Mouse (Mus musculus): Measurements from ENCODE around the gene Evi5. TPM values are rescaled to one million over a fixed set of nuclear protein-coding genes. Genes with fewer than 3 reads are reported as not detected.

The Evi5 gene
- polyA plus RNA-seq, 1 experiment from 2014 or later = 84.3 TPM

DNA sequence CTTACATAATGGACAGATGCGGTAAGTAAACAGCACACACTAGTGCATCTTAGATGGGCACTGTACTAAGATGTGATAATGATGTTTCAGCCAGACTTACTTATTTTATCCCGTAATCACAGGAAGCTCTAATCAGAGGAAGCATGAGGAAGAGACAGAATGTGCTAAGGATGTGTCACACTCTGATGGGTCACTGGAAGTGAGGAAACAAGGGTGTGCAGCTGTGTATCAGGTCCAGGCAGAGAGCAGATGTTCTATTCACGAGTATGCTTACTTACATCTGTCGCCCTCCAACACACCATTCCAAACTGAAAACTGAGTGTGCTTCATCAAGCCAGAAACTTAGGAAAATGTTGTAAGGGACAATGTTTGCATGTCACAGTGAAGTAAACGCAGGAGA is 102.9 kb downstream of the Evi5 start:
- H3K4me2 ChIP-seq (ENCODE audit: low read length) = no peak overlapping the region
- DNase-seq (ENCODE audit: low spot score) (no peak), ATAC-seq (replicated peaks; ENCODE audit: low FRiP score, low read depth) (no peak)
- no peaks in the 10 kb centered on the region for H3K27me3 ChIP-seq (ENCODE audit: insufficient read depth, low read length)
- 79% methylated on average over 5 of the region's 5 CpGs for WGBS
- H3K9ac ChIP-seq (ENCODE audit: low read depth, low read length) = no peak overlapping the region
- TF ChIP-seq CTCF (IDR thresholded peaks at IDR 0.05; ENCODE audit: low read depth) = no peak
- no peaks in the 10 kb centered on the region for H3K4me1 ChIP-seq (replicated peaks; ENCODE audit: insufficient read depth, low read length)
- H3K36me3 ChIP-seq (ENCODE audit: insufficient read depth, low read length) = no peaks in the 10 kb centered on the region
- H3K4me3 ChIP-seq (replicated peaks; ENCODE audit: low read depth, low read length) = no peak overlapping the region
- no peaks in the 10 kb centered on the region for H3K9me3 ChIP-seq (replicated peaks; ENCODE audit: low read length)
- no peak overlapping the region for H3K27ac ChIP-seq

DNA sequence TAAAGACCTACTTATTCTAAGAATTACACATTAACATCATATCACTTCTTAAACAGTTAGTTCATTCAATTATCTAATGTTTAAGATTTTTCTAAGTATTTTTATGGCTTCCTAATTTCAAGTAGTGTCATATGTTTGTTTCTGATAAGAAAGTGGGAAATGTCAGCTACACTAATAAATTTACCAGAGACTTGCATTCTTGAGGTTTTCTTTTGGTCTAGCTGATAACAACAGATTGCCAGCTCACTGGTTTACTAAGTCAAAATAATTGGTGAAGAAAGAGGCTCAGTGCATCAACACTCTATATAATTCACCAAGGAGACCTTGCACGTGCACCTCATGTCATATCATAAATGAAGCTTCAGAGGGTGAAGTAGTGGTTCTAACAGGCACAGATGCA is 106.7 kb downstream of the Evi5 start:
- H3K36me3 ChIP-seq (ENCODE audit: insufficient read depth, low read length) = 0 out of 2 replicates have a peak, but pooled peaks cover 7% of the 10 kb centered on the region
- H3K9ac ChIP-seq (ENCODE audit: low read depth, low read length) = no peak overlapping the region
- no peak overlapping the region for H3K4me2 ChIP-seq (ENCODE audit: low read length)
- TF ChIP-seq CTCF (IDR thresholded peaks at IDR 0.05; ENCODE audit: low read depth) = no peak
- no peak overlapping the region for H3K27ac ChIP-seq
- DNase-seq (ENCODE audit: low spot score) = no peak
- H3K27me3 ChIP-seq (ENCODE audit: insufficient read depth, low read length) = no peaks in the 10 kb centered on the region
- WGBS = 91% methylated on average over 1 of the region's 1 CpGs
- no peaks in the 10 kb centered on the region for H3K9me3 ChIP-seq (replicated peaks; ENCODE audit: low read length)
- ATAC-seq (replicated peaks; ENCODE audit: low FRiP score, low read depth) = no peak
- H3K4me1 ChIP-seq (replicated peaks; ENCODE audit: insufficient read depth, low read length) = no peaks in the 10 kb centered on the region
- no peak overlapping the region for H3K4me3 ChIP-seq (replicated peaks; ENCODE audit: low read depth, low read length)

DNA sequence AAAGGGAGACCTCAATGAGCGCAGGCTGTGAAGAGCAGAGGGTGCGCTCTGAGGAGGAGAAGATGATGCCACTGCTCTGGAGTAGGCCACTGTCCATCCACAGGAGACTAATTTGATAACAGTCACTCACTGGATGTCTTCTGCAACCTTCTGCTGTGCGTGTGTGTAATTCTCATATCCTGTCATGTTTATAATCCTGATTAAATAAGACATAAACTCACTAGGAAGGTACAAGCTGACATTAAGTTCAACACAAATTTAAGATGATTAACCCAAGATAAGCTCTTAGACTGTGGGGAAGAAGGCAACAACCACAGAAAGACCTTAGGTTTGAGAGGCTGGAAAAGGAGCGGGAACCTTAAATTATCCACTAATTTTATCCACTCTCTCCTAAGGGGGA is 109.0 kb downstream of the Evi5 start:
- Histone ChIP-seq H3K27me3 (ENCODE audit: insufficient read depth, low read length) (no peaks in the 10 kb centered on the region), H3K9ac (ENCODE audit: low read depth, low read length) (no peak overlapping the region), H3K4me2 (ENCODE audit: low read length) (no peak overlapping the region), H3K27ac (no peak overlapping the region), H3K9me3 (replicated peaks; ENCODE audit: low read length) (no peaks in the 10 kb centered on the region), H3K4me1 (replicated peaks; ENCODE audit: insufficient read depth, low read length) (no peaks in the 10 kb centered on the region), H3K36me3 (ENCODE audit: insufficient read depth, low read length) (0 out of 2 replicates have a peak, but pooled peaks cover 7% of the 10 kb centered on the region), H3K4me3 (replicated peaks; ENCODE audit: low read depth, low read length) (no peak overlapping the region)
- no peak for ATAC-seq (replicated peaks; ENCODE audit: low FRiP score, low read depth)
- DNase-seq (ENCODE audit: low spot score) = no peak
- 93% methylated on average over 4 of the region's 4 CpGs for WGBS
- no peak for TF ChIP-seq CTCF (IDR thresholded peaks at IDR 0.05; ENCODE audit: low read depth)

DNA sequence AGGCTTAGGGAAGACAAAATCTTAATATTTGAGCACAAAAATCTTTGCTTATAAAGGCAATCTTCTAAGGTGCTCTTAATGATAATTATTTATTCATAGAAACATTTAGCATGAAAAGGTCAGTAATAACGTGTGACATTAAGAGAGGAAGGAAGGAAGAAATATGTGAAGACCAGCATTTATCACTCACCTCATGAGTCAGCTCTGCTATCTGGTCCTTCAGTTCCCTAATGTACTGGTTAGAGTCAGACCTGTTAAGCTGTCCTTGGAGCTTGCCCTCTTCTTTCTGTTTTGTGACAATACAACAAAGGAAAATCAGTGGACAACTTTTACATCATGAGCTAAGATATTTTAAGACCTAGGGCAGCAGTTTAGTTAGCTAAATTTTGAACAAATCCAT is 110.4 kb downstream of the Evi5 start:
- Histone ChIP-seq H3K9ac (ENCODE audit: low read depth, low read length) (no peak overlapping the region), H3K4me3 (replicated peaks; ENCODE audit: low read depth, low read length) (no peak overlapping the region), H3K27me3 (ENCODE audit: insufficient read depth, low read length) (no peaks in the 10 kb centered on the region), H3K36me3 (ENCODE audit: insufficient read depth, low read length) (0 out of 2 replicates have a peak, but pooled peaks cover 7% of the 10 kb centered on the region), H3K4me1 (replicated peaks; ENCODE audit: insufficient read depth, low read length) (no peaks in the 10 kb centered on the region), H3K4me2 (ENCODE audit: low read length) (no peak overlapping the region), H3K9me3 (replicated peaks; ENCODE audit: low read length) (no peaks in the 10 kb centered on the region), H3K27ac (no peak overlapping the region)
- TF ChIP-seq CTCF (IDR thresholded peaks at IDR 0.05; ENCODE audit: low read depth) = no peak
- 77% methylated on average over 1 of the region's 1 CpGs for WGBS
- DNase-seq (ENCODE audit: low spot score) (no peak), ATAC-seq (replicated peaks; ENCODE audit: low FRiP score, low read depth) (no peak)

DNA sequence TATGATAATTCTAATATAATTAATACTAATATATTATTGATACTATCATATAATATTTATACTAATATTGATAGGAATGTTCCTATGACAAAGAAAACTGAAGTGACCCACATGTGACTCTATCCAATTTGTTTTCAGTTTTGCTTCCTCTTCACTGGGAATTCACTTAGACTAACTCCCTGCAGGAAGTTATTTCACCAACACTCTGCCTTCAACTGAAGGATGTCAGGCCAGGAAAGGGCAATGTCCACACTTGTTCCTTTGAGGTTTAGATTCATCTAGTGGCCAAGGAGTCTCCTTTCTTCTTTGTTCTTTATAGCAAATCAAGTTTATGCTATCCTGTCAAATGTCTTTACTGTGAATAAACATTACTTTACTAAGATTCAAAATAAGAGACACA is 111.2 kb downstream of the Evi5 start:
- no peak for ATAC-seq (replicated peaks; ENCODE audit: low FRiP score, low read depth)
- DNase-seq (ENCODE audit: low spot score) = no peak
- TF ChIP-seq CTCF (IDR thresholded peaks at IDR 0.05; ENCODE audit: low read depth) = no peak
- H3K9ac ChIP-seq (ENCODE audit: low read depth, low read length) = no peak overlapping the region
- no peak overlapping the region for H3K4me2 ChIP-seq (ENCODE audit: low read length)
- H3K4me1 ChIP-seq (replicated peaks; ENCODE audit: insufficient read depth, low read length) = no peaks in the 10 kb centered on the region
- no peaks in the 10 kb centered on the region for H3K9me3 ChIP-seq (replicated peaks; ENCODE audit: low read length)
- H3K4me3 ChIP-seq (replicated peaks; ENCODE audit: low read depth, low read length) = no peak overlapping the region
- H3K27me3 ChIP-seq (ENCODE audit: insufficient read depth, low read length) = no peaks in the 10 kb centered on the region
- no peak overlapping the region for H3K27ac ChIP-seq
- H3K36me3 ChIP-seq (ENCODE audit: insufficient read depth, low read length) = 0 out of 2 replicates have a peak, but pooled peaks cover 7% of the 10 kb centered on the region

DNA sequence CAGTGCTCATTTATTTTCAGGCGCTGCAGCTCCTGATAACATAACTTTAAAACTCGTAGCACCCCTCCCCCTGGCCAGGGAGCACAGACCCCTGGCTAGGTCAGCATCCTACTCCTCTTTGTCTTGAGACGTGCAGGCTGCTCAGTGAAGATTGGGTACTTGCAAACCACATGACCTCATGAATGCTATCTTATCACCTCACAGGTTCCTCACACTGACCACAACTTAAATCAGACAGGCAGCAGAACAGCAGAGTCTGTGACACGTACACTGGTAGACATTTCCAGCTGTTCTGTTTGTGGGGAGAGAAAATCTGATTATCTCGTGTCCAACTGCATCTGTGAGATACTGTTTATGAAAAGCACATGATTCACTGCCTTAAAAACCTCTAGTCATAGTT is 115.8 kb downstream of the Evi5 start:
- H3K4me1 ChIP-seq (replicated peaks; ENCODE audit: insufficient read depth, low read length) = no peaks in the 10 kb centered on the region
- H3K27ac ChIP-seq = no peak overlapping the region
- H3K27me3 ChIP-seq (ENCODE audit: insufficient read depth, low read length) = no peaks in the 10 kb centered on the region
- H3K4me2 ChIP-seq (ENCODE audit: low read length) = no peak overlapping the region
- WGBS = 60% methylated on average over 5 of the region's 5 CpGs
- no peaks in the 10 kb centered on the region for H3K9me3 ChIP-seq (replicated peaks; ENCODE audit: low read length)
- no peak for ATAC-seq (replicated peaks; ENCODE audit: low FRiP score, low read depth)
- no peak overlapping the region for H3K4me3 ChIP-seq (replicated peaks; ENCODE audit: low read depth, low read length)
- DNase-seq (ENCODE audit: low spot score) = no peak
- H3K36me3 ChIP-seq (ENCODE audit: insufficient read depth, low read length) = no peaks in the 10 kb centered on the region
- no peak overlapping the region for H3K9ac ChIP-seq (ENCODE audit: low read depth, low read length)
- TF ChIP-seq CTCF (IDR thresholded peaks at IDR 0.05; ENCODE audit: low read depth) = no peak

DNA sequence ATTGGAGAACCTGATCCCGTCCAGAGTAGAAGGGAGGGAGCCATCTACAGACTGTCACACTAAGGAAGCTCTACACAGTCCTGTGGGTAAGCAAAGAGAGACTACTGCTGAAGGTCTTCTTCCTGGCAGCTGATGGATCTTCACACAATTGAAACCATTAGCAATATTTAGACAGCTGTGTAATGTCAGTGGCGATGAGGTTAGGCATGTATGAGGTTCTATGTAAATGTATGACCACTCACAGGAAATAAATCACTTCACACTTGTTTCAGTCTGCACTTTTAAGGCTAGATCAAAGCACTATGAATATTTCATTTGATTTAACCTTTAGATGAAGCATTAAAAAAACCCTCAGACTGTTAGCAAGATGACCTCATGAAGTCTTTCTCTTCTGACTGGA is 118.8 kb downstream of the Evi5 start:
- WGBS = 49% methylated on average over 2 of the region's 2 CpGs
- no peak overlapping the region for H3K4me3 ChIP-seq (replicated peaks; ENCODE audit: low read depth, low read length)
- H3K27me3 ChIP-seq (ENCODE audit: insufficient read depth, low read length) = no peaks in the 10 kb centered on the region
- no peak for DNase-seq (ENCODE audit: low spot score)
- no peaks in the 10 kb centered on the region for H3K36me3 ChIP-seq (ENCODE audit: insufficient read depth, low read length)
- no peak for ATAC-seq (replicated peaks; ENCODE audit: low FRiP score, low read depth)
- no peaks in the 10 kb centered on the region for H3K4me1 ChIP-seq (replicated peaks; ENCODE audit: insufficient read depth, low read length)
- TF ChIP-seq CTCF (IDR thresholded peaks at IDR 0.05; ENCODE audit: low read depth) = no peak
- no peak overlapping the region for H3K9ac ChIP-seq (ENCODE audit: low read depth, low read length)
- H3K27ac ChIP-seq = no peak overlapping the region
- H3K4me2 ChIP-seq (ENCODE audit: low read length) = no peak overlapping the region
- H3K9me3 ChIP-seq (replicated peaks; ENCODE audit: low read length) = no peaks in the 10 kb centered on the region

Data from kidney, postnatal 0 days (tissue).